Mouse (Mus musculus) spleen, adult 2 months (tissue): ENCODE results near the gene Chmp6.

Experiments used
- CTCF ChIP-seq: fragments of 200-500 bp; IDR thresholded peaks from 2 replicates; pipeline ENCODE4 v1.5.1; 2011; ENCODE audit warnings: mild to moderate bottlenecking, inconsistent platforms; ENCODE audit not compliant: insufficient read depth, insufficient read length, insufficient replicate concordance; ENCODE audit errors: extremely low read depth
- POLR2A ChIP-seq: fragments of 200-500 bp; IDR thresholded peaks from 2 replicates; pipeline ENCODE4 v1.6.1; 2011; ENCODE audit warnings: low read depth, low read length, inconsistent platforms

GRCm38 (mm10) chr11:119925176-119925575, 11.9 kb downstream of the Chmp6 start:
- TF ChIP-seq CTCF, result no peak
- no peak for TF ChIP-seq POLR2A
